Mouse (Mus musculus) B cell, adult 2 months (primary cell): ENCODE measurements around the gene Adam17.
"Not testable (repeated sequence)": the region's sequence is repeated elsewhere in the genome, so short reads cannot be mapped to it uniquely, and the experiment has no call there.

ENCODE experiments used
- DNase-seq, 2 experiments: peaks; one replicate each; pipeline ENCODE4 v3.0.0; 2022

Adam17 gene

GRCm38 (mm10) chr12:21373100-21373819 is at the start of gene Adam17:
Gene Adam17 (minus strand): TSS chr12:21373632.
- DNase-seq = peak; percentile 97

GRCm38 (mm10) chr12:21418621-21419131 is 45.2 kb upstream of the Adam17 start:
- DNase-seq = peak; percentile 15 to 20

- no peak for DNase-seq
These were observed 44.7 kb upstream of the Adam17 start for GRCm38 (mm10) chr12:21418083-21418482.

GRCm38 (mm10) chr12:21417100-21418070 is 44.0 kb upstream of the Adam17 start, which contains the start of gene Ywhaq:
Gene Ywhaq (minus strand): TSS chr12:21417637.
- peak; percentile 92 for DNase-seq

- peak; percentile 13 to 19 for DNase-seq
These were observed 43.1 kb upstream of the Adam17 start for GRCm38 (mm10) chr12:21416506-21416905.

- DNase-seq = no peak
These were observed 37.2 kb upstream of the Adam17 start for GRCm38 (mm10) chr12:21410620-21411019.

GRCm38 (mm10) chr12:21409651-21410050 is 36.2 kb upstream of the Adam17 start:
- no peak for DNase-seq

- no peak for DNase-seq
These were observed 35.4 kb upstream of the Adam17 start for GRCm38 (mm10) chr12:21408789-21409367.

GRCm38 (mm10) chr12:21402771-21403170 is 29.3 kb upstream of the Adam17 start:
- no peak for DNase-seq

GRCm38 (mm10) chr12:21386201-21386600 is 12.8 kb upstream of the Adam17 start:
- DNase-seq = no peak

- not testable (repeated sequence) for DNase-seq
These were observed 5.4 kb upstream of the Adam17 start for GRCm38 (mm10) chr12:21378765-21379346.

- no peak for DNase-seq
These were observed 2.1 kb upstream of the Adam17 start for GRCm38 (mm10) chr12:21375376-21376157.

- DNase-seq = no peak
These were observed 516 bp upstream of the Adam17 start for GRCm38 (mm10) chr12:21373820-21374475.

GRCm38 (mm10) chr12:21370035-21370611 is 3.3 kb downstream of the Adam17 start:
- peak in 1 of 2 experiments; percentile 9 for DNase-seq

GRCm38 (mm10) chr12:21369087-21369410 is 4.4 kb downstream of the Adam17 start:
- peak; percentile 31 to 35 for DNase-seq

GRCm38 (mm10) chr12:21368376-21369086 is 4.9 kb downstream of the Adam17 start:
- no peak for DNase-seq

GRCm38 (mm10) chr12:21364624-21365435 is 8.6 kb downstream of the Adam17 start:
- DNase-seq = no peak

- DNase-seq = no peak
These were observed 10.2 kb downstream of the Adam17 start for GRCm38 (mm10) chr12:21363195-21363594.

GRCm38 (mm10) chr12:21362686-21363085 is 10.7 kb downstream of the Adam17 start:
- no peak for DNase-seq
